Mouse (Mus musculus): Measurements from ENCODE around the gene Smarcc2.

The Smarcc2 gene

GRCm38 (mm10) chr10:128522351-128522750 is 63.3 kb downstream of the Smarcc2 start:
- no peak for DNase-seq

- no peak for DNase-seq
Observed at GRCm38 (mm10) chr10:128524111-128524731, 65.2 kb downstream of the Smarcc2 start.

- DNase-seq = peak; percentile 49
Observed at GRCm38 (mm10) chr10:128524732-128525662, 65.9 kb downstream of the Smarcc2 start.

GRCm38 (mm10) chr10:128525671-128526308 is 66.7 kb downstream of the Smarcc2 start, which contains the start of gene Esyt1:
Gene Esyt1 (minus strand): TSS chr10:128525871.
- peak; percentile 73 for DNase-seq

GRCm38 (mm10) chr10:128526366-128527356 is 67.6 kb downstream of the Smarcc2 start:
- DNase-seq = no peak

- no peak for DNase-seq
Observed at GRCm38 (mm10) chr10:128535206-128535605, 76.2 kb downstream of the Smarcc2 start.

- no peak for DNase-seq
Observed at GRCm38 (mm10) chr10:128535624-128536265, 76.7 kb downstream of the Smarcc2 start.

- peak; percentile 69 for DNase-seq
Observed at GRCm38 (mm10) chr10:128536266-128536940, 77.4 kb downstream of the Smarcc2 start.

- DNase-seq = no peak
Observed at GRCm38 (mm10) chr10:128538340-128538870, 79.4 kb downstream of the Smarcc2 start.
